Mouse (Mus musculus) neural tube, embryonic 11.5 days (tissue): ENCODE measurements around the gene Olfr1381. TPM values are rescaled to one million over a fixed set of nuclear protein-coding genes. Genes with fewer than 3 reads are reported as not detected.
"Not testable (repeated sequence)": the region's sequence is repeated elsewhere in the genome, so short reads cannot be mapped to it uniquely, and the experiment has no call there.

Source experiments
- ATAC-seq: fragments of 200-750 bp; cut with Nextera tagmentation; 2 replicates; pipeline ENCODE4 v1.8.0; 2017; ENCODE audit warnings: moderate number of reproducible peaks, mild to moderate bottlenecking, moderate TSS enrichment, moderate library complexity; ENCODE audit not compliant: insufficient read depth, low FRiP score, low TSS enrichment
- DNase-seq: peaks from one replicate; pipeline ENCODE4 v3.0.0-alpha.2; 2015; ENCODE audit warnings: low spot score
- H3K27ac ChIP-seq: fragments of 300-500 bp; sonication (generic); 2 replicates; pipeline ENCODE4 v1.5.1; 2014; ENCODE audit warnings: low read depth, mild to moderate bottlenecking, low read length
- H3K27me3 ChIP-seq: fragments of 300-500 bp; sonication (generic); 2 replicates; pipeline ENCODE4 v1.6.1; 2014; ENCODE audit warnings: mild to moderate bottlenecking, low read length, mixed read lengths; ENCODE audit not compliant: control insufficient read depth, insufficient read depth
- H3K36me3 ChIP-seq: fragments of 300-500 bp; sonication (generic); 2 replicates; pipeline ENCODE4 v1.6.1; 2014; ENCODE audit warnings: mild to moderate bottlenecking, low read length, moderate library complexity, mixed read lengths; ENCODE audit not compliant: control insufficient read depth, insufficient read depth
- H3K4me1 ChIP-seq: fragments of 300-500 bp; sonication (generic); 2 replicates; pipeline ENCODE4 v1.6.1; 2014; ENCODE audit warnings: low read length, mixed read lengths; ENCODE audit not compliant: control insufficient read depth, insufficient read depth
- H3K4me2 ChIP-seq: fragments of 300-500 bp; sonication (generic); 2 replicates; pipeline ENCODE4 v1.6.1; 2014; ENCODE audit warnings: low read depth, mild to moderate bottlenecking, moderate library complexity
- H3K4me3 ChIP-seq: fragments of 300-500 bp; sonication (generic); 2 replicates; pipeline ENCODE4 v1.5.1; 2014; ENCODE audit warnings: low read depth, low read length
- H3K9ac ChIP-seq: fragments of 300-500 bp; sonication (generic); 2 replicates; pipeline ENCODE4 v1.6.1; 2014; ENCODE audit warnings: mild to moderate bottlenecking, low read length
- H3K9me3 ChIP-seq: fragments of 300-500 bp; sonication (generic); 2 replicates; pipeline ENCODE4 v1.6.1; 2016; ENCODE audit warnings: low read length; ENCODE audit not compliant: control insufficient read depth
- WGBS: fragments of 180-500 bp; shearing (Covaris S2); extraction: QIAGEN DNeasy Blood & Tissue Kit; methylation state at CpG from one replicate; pipeline ENCODE4 v1.1.7; 2014; 5-methylcytosine and 5-hydroxymethylcytosine counted together
- polyA plus RNA-seq: library from polyadenylated mRNA; unstranded; fragments of >200 nt; fragmentation: Nextera tagmentation; extraction: Ambion mirVana; gene quantifications from 2 replicates; pipeline ENCODE4 v1.2.1, GENCODE M21; 2014

Gene Olfr1381
- polyA plus RNA-seq, 1 experiment from 2014 or later = not detected

GRCm38 (mm10) chr11:49580452-49580851 lies 37.2 kb downstream of the Olfr1381 start:
- DNase-seq, H3K9me3 ChIP-seq, ATAC-seq, H3K4me2 ChIP-seq, H3K27ac ChIP-seq, H3K4me1 ChIP-seq, H3K27me3 ChIP-seq, H3K36me3 ChIP-seq, H3K9ac ChIP-seq, H3K4me3 ChIP-seq: not testable (repeated sequence)
- 86% methylated on average over 8 of the region's 8 CpGs for WGBS

DNA sequence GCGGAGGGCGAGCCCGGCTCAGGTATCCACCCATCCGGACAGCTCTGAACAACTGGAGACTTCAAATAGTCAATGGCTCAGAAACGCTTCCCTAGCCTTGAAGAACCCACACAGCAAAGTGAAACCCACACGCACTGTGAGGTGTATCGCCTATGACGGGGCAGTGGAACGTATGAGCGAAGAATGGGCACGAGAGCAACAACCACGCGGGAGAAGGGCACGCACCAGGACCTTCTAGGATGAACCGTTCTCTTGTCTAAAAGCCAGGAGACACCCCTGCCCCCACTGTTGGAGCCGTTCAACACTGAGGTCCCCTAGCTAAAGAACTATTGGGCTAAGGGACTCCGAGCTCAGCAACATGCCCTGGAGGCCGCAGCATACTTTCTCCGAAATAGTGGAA lies 47.0 kb downstream of the Olfr1381 start:
- H3K9me3 ChIP-seq = no peaks in the 10 kb centered on the region
- no peak overlapping the region for H3K4me3 ChIP-seq
- no peak overlapping the region for H3K9ac ChIP-seq
- no peak overlapping the region for H3K27ac ChIP-seq
- DNase-seq (no peak), ATAC-seq (no peak)
- WGBS = 94% methylated on average over 19 of the region's 19 CpGs
- H3K27me3 ChIP-seq = no peaks in the 10 kb centered on the region
- no peaks in the 10 kb centered on the region for H3K36me3 ChIP-seq
- H3K4me1 ChIP-seq = no peaks in the 10 kb centered on the region
- no peak overlapping the region for H3K4me2 ChIP-seq

GRCm38 (mm10) chr11:49597149-49597548 lies 53.9 kb downstream of the Olfr1381 start:
- H3K9ac ChIP-seq, DNase-seq, H3K9me3 ChIP-seq, ATAC-seq, H3K4me3 ChIP-seq, H3K36me3 ChIP-seq, H3K4me2 ChIP-seq, H3K27ac ChIP-seq, H3K4me1 ChIP-seq, H3K27me3 ChIP-seq: not testable (repeated sequence)
- 58% methylated on average over 2 of the region's 2 CpGs for WGBS

Other genes with a start within 250 kb of the Olfr1381 start
- not detected in 2 replicates for gene Olfr10, start 238.7 kb upstream of the Olfr1381 start, polyA plus RNA-seq
- not detected in 2 replicates for gene Olfr1391, start 220.7 kb upstream of the Olfr1381 start, polyA plus RNA-seq
- gene Olfr1390, start 208.3 kb upstream of the Olfr1381 start, polyA plus RNA-seq = not detected in 2 replicates
- gene Olfr1389, start 120.4 kb upstream of the Olfr1381 start, polyA plus RNA-seq = not detected in 2 replicates
- 0.08 TPM in 1 of 2 replicates, not detected in the other for gene Olfr1388, start 106.8 kb upstream of the Olfr1381 start, polyA plus RNA-seq
- not detected in 2 replicates for gene Olfr1387, start 88.1 kb upstream of the Olfr1381 start, polyA plus RNA-seq
- gene Olfr1386, start 78.4 kb upstream of the Olfr1381 start, polyA plus RNA-seq = not detected in 2 replicates
- gene Olfr1385, start 54.4 kb upstream of the Olfr1381 start, polyA plus RNA-seq = not detected in 2 replicates
- not detected in 2 replicates for gene Olfr1384, start 36.7 kb upstream of the Olfr1381 start, polyA plus RNA-seq
- not detected in 2 replicates for gene Olfr1383, start 23.8 kb upstream of the Olfr1381 start, polyA plus RNA-seq
- gene Olfr1382, start 15.2 kb upstream of the Olfr1381 start, polyA plus RNA-seq = not detected in 2 replicates
- gene Olfr1380, start 13.4 kb downstream of the Olfr1381 start, polyA plus RNA-seq = not detected in 2 replicates
- gene Flt4, start 65.8 kb downstream of the Olfr1381 start, polyA plus RNA-seq = 4.9 TPM in 2 replicates
- not detected in 2 replicates for gene Scgb3a1, start 120.2 kb downstream of the Olfr1381 start, polyA plus RNA-seq
- 53.9 and 60.2 TPM in 2 replicates for gene Cnot6, start 169.3 kb downstream of the Olfr1381 start, polyA plus RNA-seq